Mouse (Mus musculus): ENCODE measurements at regions not wholly inside any gene's neighbourhood (a gene's known extent, or its start where the extent isn't known, plus 50 kb on each side); places are given as distances from the start of the nearest gene placed in this dataset.

GRCm38 (mm10) chr3:125278605-125279004 is 125.3 kb upstream of the Ndst4 start:
- no peaks in the 10 kb centered on the region for H3K27me3 ChIP-seq (ENCODE audit: insufficient read depth, low read length)
- no peaks in the 10 kb centered on the region for H3K9me3 ChIP-seq (ENCODE audit: low read depth, low read length)
- H3K27ac ChIP-seq (ENCODE audit: low read depth), result no peak overlapping the region
- H3K9ac ChIP-seq, result no peak overlapping the region
- H3K4me3 ChIP-seq (ENCODE audit: low read depth, low read length), result no peak overlapping the region
- no peaks in the 10 kb centered on the region for H3K36me3 ChIP-seq (ENCODE audit: insufficient read depth)
- no peak for TF ChIP-seq CTCF (IDR thresholded peaks at IDR 0.05; ENCODE audit: low read depth)
- H3K4me1 ChIP-seq (ENCODE audit: insufficient read depth), result no peaks in the 10 kb centered on the region
- DNase-seq (no peak), ATAC-seq (ENCODE audit: insufficient read depth) (no peak)
- no peak overlapping the region for H3K4me2 ChIP-seq

GRCm38 (mm10) chr3:125279007-125279406 is 124.9 kb upstream of the Ndst4 start:
- H3K36me3 ChIP-seq (ENCODE audit: insufficient read depth), result no peaks in the 10 kb centered on the region
- H3K4me2 ChIP-seq, result no peak overlapping the region
- no peaks in the 10 kb centered on the region for H3K27me3 ChIP-seq (ENCODE audit: insufficient read depth, low read length)
- H3K27ac ChIP-seq (ENCODE audit: low read depth), result no peak overlapping the region
- 80% methylated on average over 2 of the region's 2 CpGs for WGBS
- TF ChIP-seq CTCF (IDR thresholded peaks at IDR 0.05; ENCODE audit: low read depth), result no peak
- H3K9me3 ChIP-seq (ENCODE audit: low read depth, low read length), result no peaks in the 10 kb centered on the region
- H3K9ac ChIP-seq, result no peak overlapping the region
- H3K4me1 ChIP-seq (ENCODE audit: insufficient read depth), result no peaks in the 10 kb centered on the region
- no peak for DNase-seq
- no peak for ATAC-seq (ENCODE audit: insufficient read depth)
- H3K4me3 ChIP-seq (ENCODE audit: low read depth, low read length), result no peak overlapping the region

DNA sequence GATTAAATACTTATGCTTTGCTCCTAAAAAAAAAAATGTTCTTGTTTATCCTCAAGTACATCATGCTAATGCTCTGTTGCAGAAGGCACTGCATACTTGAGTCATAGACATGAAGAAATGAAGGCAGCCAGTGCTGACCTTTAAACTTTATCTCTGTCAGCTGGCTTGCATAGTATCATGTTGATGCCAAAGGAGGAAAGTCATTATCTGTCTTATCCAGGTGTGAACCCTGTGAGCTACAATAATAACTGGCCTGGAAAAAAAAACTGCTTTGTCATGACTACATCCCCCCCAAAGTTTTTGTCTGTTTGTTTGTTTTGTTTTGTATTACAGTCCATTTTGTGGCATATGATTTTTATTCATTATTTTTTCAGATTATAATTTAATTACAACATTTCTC is 124.3 kb upstream of the Ndst4 start:
- Histone ChIP-seq H3K4me3 (ENCODE audit: low read depth, low read length) (no peak overlapping the region), H3K27ac (ENCODE audit: low read depth) (no peak overlapping the region), H3K4me2 (no peak overlapping the region), H3K9me3 (ENCODE audit: low read depth, low read length) (no peaks in the 10 kb centered on the region), H3K9ac (no peak overlapping the region), H3K27me3 (ENCODE audit: insufficient read depth, low read length) (no peaks in the 10 kb centered on the region), H3K4me1 (ENCODE audit: insufficient read depth) (no peaks in the 10 kb centered on the region), H3K36me3 (ENCODE audit: insufficient read depth) (no peaks in the 10 kb centered on the region)
- no peak for DNase-seq
- TF ChIP-seq CTCF (IDR thresholded peaks at IDR 0.05; ENCODE audit: low read depth), result no peak
- ATAC-seq (ENCODE audit: insufficient read depth), result no peak

DNA sequence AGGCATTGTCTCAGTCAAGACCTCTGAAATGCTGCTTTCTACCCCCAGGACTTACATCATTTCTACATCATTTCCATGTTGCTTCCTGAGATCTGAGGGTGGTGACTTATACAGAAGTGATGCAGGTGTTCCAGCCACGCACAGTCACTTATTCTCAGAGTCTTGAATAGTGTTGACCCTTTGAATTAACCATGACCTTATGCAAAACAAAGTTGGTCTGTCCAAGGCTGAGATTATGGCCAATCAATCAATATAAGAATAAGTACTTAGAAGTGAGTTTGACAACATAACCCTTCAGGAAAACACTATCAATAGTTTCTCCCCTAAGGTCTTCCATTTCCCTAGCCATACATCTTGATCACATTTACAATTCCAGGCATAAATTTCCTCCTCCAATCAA is 115.3 kb upstream of the Ndst4 start:
- Histone ChIP-seq H3K4me2 (no peak overlapping the region), H3K27ac (ENCODE audit: low read depth) (no peak overlapping the region), H3K9me3 (ENCODE audit: low read depth, low read length) (no peaks in the 10 kb centered on the region), H3K27me3 (ENCODE audit: insufficient read depth, low read length) (no peaks in the 10 kb centered on the region), H3K36me3 (ENCODE audit: insufficient read depth) (no peaks in the 10 kb centered on the region), H3K9ac (no peak overlapping the region), H3K4me3 (ENCODE audit: low read depth, low read length) (no peak overlapping the region), H3K4me1 (ENCODE audit: insufficient read depth) (no peaks in the 10 kb centered on the region)
- DNase-seq (no peak), ATAC-seq (ENCODE audit: insufficient read depth) (no peak)
- WGBS, result 71% methylated on average over 1 of the region's 1 CpGs
- TF ChIP-seq CTCF (IDR thresholded peaks at IDR 0.05; ENCODE audit: low read depth), result no peak

GRCm38 (mm10) chr3:125289355-125289933 is 114.4 kb upstream of the Ndst4 start:
- Histone ChIP-seq H3K4me2 (no peak overlapping the region), H3K36me3 (ENCODE audit: insufficient read depth) (no peaks in the 10 kb centered on the region), H3K4me3 (ENCODE audit: low read depth, low read length) (no peak overlapping the region), H3K4me1 (ENCODE audit: insufficient read depth) (no peaks in the 10 kb centered on the region), H3K9ac (no peak overlapping the region), H3K27me3 (ENCODE audit: insufficient read depth, low read length) (no peaks in the 10 kb centered on the region), H3K9me3 (ENCODE audit: low read depth, low read length) (no peaks in the 10 kb centered on the region), H3K27ac (ENCODE audit: low read depth) (no peak overlapping the region)
- WGBS, result 64% methylated on average over 3 of the region's 3 CpGs
- ATAC-seq (ENCODE audit: insufficient read depth) (no peak), DNase-seq (no peak)
- no peak for TF ChIP-seq CTCF (IDR thresholded peaks at IDR 0.05; ENCODE audit: low read depth)

GRCm38 (mm10) chr3:125306675-125307074 is 97.2 kb upstream of the Ndst4 start:
- TF ChIP-seq CTCF (IDR thresholded peaks at IDR 0.05; ENCODE audit: low read depth), result no peak
- DNase-seq, result no peak
- no peaks in the 10 kb centered on the region for H3K9me3 ChIP-seq (ENCODE audit: low read depth, low read length)
- H3K9ac ChIP-seq, result no peak overlapping the region
- H3K27me3 ChIP-seq (ENCODE audit: insufficient read depth, low read length), result no peaks in the 10 kb centered on the region
- H3K4me2 ChIP-seq, result no peak overlapping the region
- no peak overlapping the region for H3K4me3 ChIP-seq (ENCODE audit: low read depth, low read length)
- 64% methylated on average over 1 of the region's 1 CpGs for WGBS
- H3K4me1 ChIP-seq (ENCODE audit: insufficient read depth), result no peaks in the 10 kb centered on the region
- no peaks in the 10 kb centered on the region for H3K36me3 ChIP-seq (ENCODE audit: insufficient read depth)
- no peak for ATAC-seq (ENCODE audit: insufficient read depth)
- no peak overlapping the region for H3K27ac ChIP-seq (ENCODE audit: low read depth)

DNA sequence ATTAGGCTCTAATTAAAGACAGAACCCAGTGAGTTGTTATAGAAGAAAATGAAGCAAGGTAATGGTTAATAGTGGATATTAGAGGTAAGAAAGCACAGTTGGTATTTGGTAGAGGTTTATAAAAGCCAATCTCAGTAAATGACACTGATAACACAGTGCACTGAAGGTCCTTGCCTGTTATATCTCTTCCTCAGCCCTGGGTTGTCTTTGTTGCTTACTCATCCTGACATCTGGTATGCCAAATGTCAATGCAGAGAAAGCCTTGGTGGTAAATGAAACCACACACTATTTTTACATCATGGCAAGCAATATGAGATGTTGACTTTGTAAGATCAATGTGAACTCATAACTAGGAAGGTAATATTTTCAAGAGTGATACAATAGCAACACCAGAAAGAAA is 76.8 kb upstream of the Ndst4 start:
- TF ChIP-seq CTCF (IDR thresholded peaks at IDR 0.05; ENCODE audit: low read depth), result no peak
- no peaks in the 10 kb centered on the region for H3K9me3 ChIP-seq (ENCODE audit: low read depth, low read length)
- ATAC-seq (ENCODE audit: insufficient read depth), result no peak
- H3K4me2 ChIP-seq, result no peak overlapping the region
- no peaks in the 10 kb centered on the region for H3K36me3 ChIP-seq (ENCODE audit: insufficient read depth)
- H3K27me3 ChIP-seq (ENCODE audit: insufficient read depth, low read length), result no peaks in the 10 kb centered on the region
- H3K27ac ChIP-seq (ENCODE audit: low read depth), result no peak overlapping the region
- no peak overlapping the region for H3K9ac ChIP-seq
- no peak overlapping the region for H3K4me3 ChIP-seq (ENCODE audit: low read depth, low read length)
- no peak for DNase-seq
- H3K4me1 ChIP-seq (ENCODE audit: insufficient read depth), result no peaks in the 10 kb centered on the region

GRCm38 (mm10) chr3:125337423-125337822 is 66.5 kb upstream of the Ndst4 start:
- ATAC-seq (ENCODE audit: insufficient read depth), result no peak
- no peak for DNase-seq

More at GRCm38 (mm10) chr3:125337423-125337822, 66.5 kb upstream of the Ndst4 start:
- no peak overlapping the region for H3K27ac ChIP-seq (ENCODE audit: low read depth)
- H3K9ac ChIP-seq, result no peak overlapping the region
- no peak overlapping the region for H3K4me2 ChIP-seq
- no peaks in the 10 kb centered on the region for H3K9me3 ChIP-seq (ENCODE audit: low read depth, low read length)
- H3K4me1 ChIP-seq (ENCODE audit: insufficient read depth), result no peaks in the 10 kb centered on the region
- no peak for TF ChIP-seq CTCF (IDR thresholded peaks at IDR 0.05; ENCODE audit: low read depth)
- no peaks in the 10 kb centered on the region for H3K27me3 ChIP-seq (ENCODE audit: insufficient read depth, low read length)
- no peak overlapping the region for H3K4me3 ChIP-seq (ENCODE audit: low read depth, low read length)
- WGBS, result 40% methylated on average over 3 of the region's 3 CpGs
- no peaks in the 10 kb centered on the region for H3K36me3 ChIP-seq (ENCODE audit: insufficient read depth)
